Mouse (Mus musculus): ENCODE results near the gene Rab43. TPM values are rescaled to one million over a fixed set of nuclear protein-coding genes. Genes with fewer than 3 reads are reported as not detected.

The Rab43 gene
- polyA plus RNA-seq, 1 experiment = 14.8 TPM

- peak overlapping the region; percentile 25 for H3K4me2 ChIP-seq (ENCODE audit: low read depth)
- no peaks in the 10 kb centered on the region for H3K79me2 ChIP-seq (ENCODE audit: control insufficient read depth, insufficient read depth)
- H3K36me3 ChIP-seq (ENCODE audit: control insufficient read depth, insufficient read depth) = no peaks in the 10 kb centered on the region
- no peak overlapping the region for H3ac ChIP-seq (ENCODE audit: control insufficient read depth, insufficient read length)
- no peak overlapping the region for H3K4me3 ChIP-seq
- TF ChIP-seq CEBPB (IDR thresholded peaks at IDR 0.05; ENCODE audit: insufficient read depth, poor library complexity, severe bottlenecking) (no peak), E2F4 (IDR thresholded peaks at IDR 0.05; ENCODE audit: insufficient read depth) (no peak), POLR2AphosphoS2 (IDR thresholded peaks at IDR 0.05; ENCODE audit: insufficient read length, low read depth) (no peak), MAX (IDR thresholded peaks at IDR 0.05; ENCODE audit: low read depth) (no peak), TCF3 (IDR thresholded peaks at IDR 0.05; ENCODE audit: insufficient read length, low read depth) (no peak)
- H3K27me3 ChIP-seq (ENCODE audit: control insufficient read depth, insufficient read depth, insufficient read length) = peaks cover 6% of the 10 kb centered on the region
These were observed 65.9 kb downstream of the Rab43 start for GRCm38 (mm10) chr6:87746059-87746458.

GRCm38 (mm10) chr6:87745301-87745700, 66.7 kb downstream of the Rab43 start:
- no peak for TF ChIP-seq E2F4 (IDR thresholded peaks at IDR 0.05; ENCODE audit: insufficient read depth)
- no peak for TF ChIP-seq POLR2AphosphoS2 (IDR thresholded peaks at IDR 0.05; ENCODE audit: insufficient read length, low read depth)
- TF ChIP-seq USF1 (IDR thresholded peaks at IDR 0.05; ENCODE audit: low read depth) = no peak
- no peak for TF ChIP-seq REST (IDR thresholded peaks at IDR 0.05; ENCODE audit: insufficient read depth, insufficient read length)
- TF ChIP-seq POLR2A (IDR thresholded peaks at IDR 0.05; ENCODE audit: insufficient read length, low read depth) = no peak
- TF ChIP-seq TCF12 (IDR thresholded peaks at IDR 0.05; ENCODE audit: insufficient read depth, poor library complexity, severe bottlenecking) = no peak
- TF ChIP-seq SRF (IDR thresholded peaks at IDR 0.05; ENCODE audit: control insufficient read depth, insufficient read length, low read depth) = no peak
- TF ChIP-seq MYOD1 (IDR thresholded peaks at IDR 0.05; ENCODE audit: control insufficient read depth in 1 of 3, insufficient read length in 2 of 3, low read depth in 2 of 3) = no peak
- TF ChIP-seq TCF3 (IDR thresholded peaks at IDR 0.05; ENCODE audit: insufficient read length, low read depth) = no peak
- TF ChIP-seq CEBPB (IDR thresholded peaks at IDR 0.05; ENCODE audit: insufficient read depth, poor library complexity, severe bottlenecking) = no peak
- no peak for TF ChIP-seq MAX (IDR thresholded peaks at IDR 0.05; ENCODE audit: low read depth)
- no peak for TF ChIP-seq MYOG (IDR thresholded peaks at IDR 0.05; ENCODE audit: control insufficient read depth in 1 of 3, insufficient read depth in 1 of 3, insufficient read length in 2 of 3, low read depth in 2 of 3)
- peak overlapping the region; percentile 25 for H3K4me2 ChIP-seq (ENCODE audit: low read depth)
- no peaks in the 10 kb centered on the region for H3K36me3 ChIP-seq (ENCODE audit: control insufficient read depth, insufficient read depth)
- H3K27me3 ChIP-seq (ENCODE audit: control insufficient read depth, insufficient read depth, insufficient read length) = peaks cover under 1% of the 10 kb centered on the region
- H3ac ChIP-seq (ENCODE audit: control insufficient read depth, insufficient read length) = no peak overlapping the region
- H3K4me3 ChIP-seq = no peak overlapping the region
- no peaks in the 10 kb centered on the region for H3K79me2 ChIP-seq (ENCODE audit: control insufficient read depth, insufficient read depth)

DNA sequence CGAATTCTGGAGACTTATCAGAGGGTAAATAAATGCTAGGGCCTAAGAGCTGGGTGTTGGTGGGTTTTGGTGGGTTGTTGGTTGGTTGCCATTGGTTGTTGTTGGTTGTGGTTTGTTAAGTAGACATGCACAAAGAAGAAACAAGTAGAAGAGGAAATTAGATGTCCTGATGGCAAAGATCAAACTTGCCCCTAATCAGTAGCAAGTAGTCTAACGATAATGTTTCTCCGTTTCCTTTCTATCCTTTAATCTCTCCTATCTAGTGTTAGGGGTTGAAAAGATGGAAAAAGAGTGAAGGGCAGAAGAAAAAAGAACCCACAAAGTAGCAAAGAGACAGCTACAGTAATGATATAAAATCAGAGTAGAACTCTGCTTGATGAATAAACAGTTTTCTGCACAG, 67.3 kb downstream of the Rab43 start:
- Histone ChIP-seq H3K27me3 (ENCODE audit: control insufficient read depth, insufficient read depth, insufficient read length) (no peaks in the 10 kb centered on the region), H3ac (ENCODE audit: control insufficient read depth, insufficient read length) (no peak overlapping the region), H3K4me3 (no peak overlapping the region), H3K36me3 (ENCODE audit: control insufficient read depth, insufficient read depth) (no peaks in the 10 kb centered on the region), H3K79me2 (ENCODE audit: control insufficient read depth, insufficient read depth) (no peaks in the 10 kb centered on the region), H3K4me2 (ENCODE audit: low read depth) (no peak overlapping the region)
- TF ChIP-seq TCF12 (IDR thresholded peaks at IDR 0.05; ENCODE audit: insufficient read depth, poor library complexity, severe bottlenecking) (no peak), POLR2AphosphoS2 (IDR thresholded peaks at IDR 0.05; ENCODE audit: insufficient read length, low read depth) (no peak), TCF3 (IDR thresholded peaks at IDR 0.05; ENCODE audit: insufficient read length, low read depth) (no peak), USF1 (IDR thresholded peaks at IDR 0.05; ENCODE audit: low read depth) (no peak), E2F4 (IDR thresholded peaks at IDR 0.05; ENCODE audit: insufficient read depth) (no peak), MYOG (IDR thresholded peaks at IDR 0.05; ENCODE audit: control insufficient read depth in 1 of 3, insufficient read depth in 1 of 3, insufficient read length in 2 of 3, low read depth in 2 of 3) (no peak), SRF (IDR thresholded peaks at IDR 0.05; ENCODE audit: control insufficient read depth, insufficient read length, low read depth) (no peak), REST (IDR thresholded peaks at IDR 0.05; ENCODE audit: insufficient read depth, insufficient read length) (no peak), POLR2A (IDR thresholded peaks at IDR 0.05; ENCODE audit: insufficient read length, low read depth) (no peak), MYOD1 (IDR thresholded peaks at IDR 0.05; ENCODE audit: control insufficient read depth in 1 of 3, insufficient read length in 2 of 3, low read depth in 2 of 3) (no peak), CEBPB (IDR thresholded peaks at IDR 0.05; ENCODE audit: insufficient read depth, poor library complexity, severe bottlenecking) (no peak), MAX (IDR thresholded peaks at IDR 0.05; ENCODE audit: low read depth) (no peak)

DNA sequence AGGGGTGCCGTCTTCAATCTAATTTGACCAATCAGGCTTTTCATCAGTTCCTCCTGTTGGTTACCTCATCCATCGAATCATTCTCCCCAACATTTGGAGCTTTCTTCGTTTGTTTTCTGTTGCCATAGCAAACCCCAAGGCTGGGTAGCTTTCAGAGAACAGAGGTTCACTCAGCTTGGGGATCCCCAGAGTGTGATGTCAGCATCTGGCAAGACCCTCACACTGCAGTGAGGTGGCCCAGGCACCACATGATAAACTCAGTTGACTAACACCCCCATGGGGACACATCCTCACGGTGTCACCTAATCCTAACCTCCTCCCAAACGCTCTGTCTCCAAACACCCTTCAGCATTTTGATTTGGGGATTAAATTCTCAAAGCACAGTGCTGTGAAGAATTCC, 68.7 kb downstream of the Rab43 start:
- H3K4me2 ChIP-seq (ENCODE audit: low read depth) = no peak overlapping the region
- H3ac ChIP-seq (ENCODE audit: control insufficient read depth, insufficient read length) = no peak overlapping the region
- no peaks in the 10 kb centered on the region for H3K27me3 ChIP-seq (ENCODE audit: control insufficient read depth, insufficient read depth, insufficient read length)
- no peak for TF ChIP-seq USF1 (IDR thresholded peaks at IDR 0.05; ENCODE audit: low read depth)
- TF ChIP-seq TCF3 (IDR thresholded peaks at IDR 0.05; ENCODE audit: insufficient read length, low read depth) = no peak
- TF ChIP-seq POLR2A (IDR thresholded peaks at IDR 0.05; ENCODE audit: insufficient read length, low read depth) = no peak
- TF ChIP-seq REST (IDR thresholded peaks at IDR 0.05; ENCODE audit: insufficient read depth, insufficient read length) = no peak
- TF ChIP-seq TCF12 (IDR thresholded peaks at IDR 0.05; ENCODE audit: insufficient read depth, poor library complexity, severe bottlenecking) = no peak
- no peak for TF ChIP-seq E2F4 (IDR thresholded peaks at IDR 0.05; ENCODE audit: insufficient read depth)
- TF ChIP-seq CEBPB (IDR thresholded peaks at IDR 0.05; ENCODE audit: insufficient read depth, poor library complexity, severe bottlenecking) = no peak
- no peak for TF ChIP-seq MAX (IDR thresholded peaks at IDR 0.05; ENCODE audit: low read depth)
- TF ChIP-seq SRF (IDR thresholded peaks at IDR 0.05; ENCODE audit: control insufficient read depth, insufficient read length, low read depth) = no peak
- no peak for TF ChIP-seq POLR2AphosphoS2 (IDR thresholded peaks at IDR 0.05; ENCODE audit: insufficient read length, low read depth)
- TF ChIP-seq MYOD1 (IDR thresholded peaks at IDR 0.05; ENCODE audit: control insufficient read depth in 1 of 3, insufficient read length in 2 of 3, low read depth in 2 of 3) = no peak
- TF ChIP-seq MYOG (IDR thresholded peaks at IDR 0.05; ENCODE audit: control insufficient read depth in 1 of 3, insufficient read depth in 1 of 3, insufficient read length in 2 of 3, low read depth in 2 of 3) = no peak
- no peaks in the 10 kb centered on the region for H3K79me2 ChIP-seq (ENCODE audit: control insufficient read depth, insufficient read depth)
- no peaks in the 10 kb centered on the region for H3K36me3 ChIP-seq (ENCODE audit: control insufficient read depth, insufficient read depth)
- H3K4me3 ChIP-seq = no peak overlapping the region

GRCm38 (mm10) chr6:87742804-87743203, 69.2 kb downstream of the Rab43 start:
- Histone ChIP-seq H3K36me3 (ENCODE audit: control insufficient read depth, insufficient read depth) (no peaks in the 10 kb centered on the region), H3K27me3 (ENCODE audit: control insufficient read depth, insufficient read depth, insufficient read length) (no peaks in the 10 kb centered on the region), H3ac (ENCODE audit: control insufficient read depth, insufficient read length) (no peak overlapping the region), H3K4me3 (no peak overlapping the region), H3K4me2 (ENCODE audit: low read depth) (no peak overlapping the region), H3K79me2 (ENCODE audit: control insufficient read depth, insufficient read depth) (no peaks in the 10 kb centered on the region)
- no peak for TF ChIP-seq POLR2A (IDR thresholded peaks at IDR 0.05; ENCODE audit: insufficient read length, low read depth)
- no peak for TF ChIP-seq POLR2AphosphoS2 (IDR thresholded peaks at IDR 0.05; ENCODE audit: insufficient read length, low read depth)
- TF ChIP-seq TCF3 (IDR thresholded peaks at IDR 0.05; ENCODE audit: insufficient read length, low read depth) = no peak
- TF ChIP-seq USF1 (IDR thresholded peaks at IDR 0.05; ENCODE audit: low read depth) = no peak
- no peak for TF ChIP-seq SRF (IDR thresholded peaks at IDR 0.05; ENCODE audit: control insufficient read depth, insufficient read length, low read depth)

Data from myocyte (in vitro differentiated cells).